Mouse (Mus musculus) ovary, postnatal 14 days (tissue): ENCODE measurements around the gene Sdhb.
A peak's percentile ranks its signal among the peaks of the same experiment; 100 is the strongest.

Experiments used
- DNase-seq: peaks from one replicate; pipeline ENCODE4 v3.0.0; 2022; ENCODE audit warnings: low spot score

The Sdhb gene

GRCm38 (mm10) chr4:141014114-141014513, 53.1 kb downstream of the Sdhb start:
- DNase-seq, result no peak

- DNase-seq, result no peak
These were observed 53.9 kb downstream of the Sdhb start for GRCm38 (mm10) chr4:141014856-141015255.

- no peak for DNase-seq
These were observed 54.4 kb downstream of the Sdhb start for GRCm38 (mm10) chr4:141015356-141015755.

- no peak for DNase-seq
These were observed 55.3 kb downstream of the Sdhb start for GRCm38 (mm10) chr4:141016311-141016710.

- no peak for DNase-seq
These were observed 56.8 kb downstream of the Sdhb start for GRCm38 (mm10) chr4:141017657-141018436.

GRCm38 (mm10) chr4:141020220-141020619, 59.2 kb downstream of the Sdhb start:
- no peak for DNase-seq

GRCm38 (mm10) chr4:141020811-141021613, 60.0 kb downstream of the Sdhb start:
- peak; percentile 80 for DNase-seq

GRCm38 (mm10) chr4:141021614-141021929, 60.6 kb downstream of the Sdhb start:
- DNase-seq, result no peak

- DNase-seq, result no peak
These were observed 63.0 kb downstream of the Sdhb start for GRCm38 (mm10) chr4:141024052-141024451.

GRCm38 (mm10) chr4:141024992-141025391, 64.0 kb downstream of the Sdhb start:
- DNase-seq, result no peak
